Mouse (Mus musculus) limb, embryonic 10.5 days (tissue): Measurements from ENCODE around the gene Gpatch8. TPM values are rescaled to one million over a fixed set of nuclear protein-coding genes. Genes with fewer than 3 reads are reported as not detected.
A peak's percentile ranks its signal among the peaks of the same experiment; 100 is the strongest.

Source experiments
- DNase-seq: peaks from one replicate; pipeline ENCODE4 v3.0.0-alpha.2; 2017; ENCODE audit warnings: low spot score
- H3K27ac ChIP-seq: fragments of 300-500 bp; sonication (generic); 2 replicates; pipeline ENCODE4 v1.5.1; 2016; ENCODE audit warnings: mild to moderate bottlenecking
- H3K27me3 ChIP-seq: fragments of 300-500 bp; sonication (generic); 2 replicates; pipeline ENCODE4 v1.6.1; 2016; ENCODE audit warnings: low read depth, mild to moderate bottlenecking; ENCODE audit not compliant: poor library complexity, severe bottlenecking
- H3K36me3 ChIP-seq: fragments of 300-500 bp; sonication (generic); 2 replicates; pipeline ENCODE4 v1.6.1; 2016; ENCODE audit warnings: mild to moderate bottlenecking, moderate library complexity
- H3K4me1 ChIP-seq: fragments of 300-500 bp; sonication (generic); 2 replicates; pipeline ENCODE4 v1.6.1; 2016
- H3K4me3 ChIP-seq: fragments of 300-500 bp; sonication (generic); 2 replicates; pipeline ENCODE4 v1.5.1; 2016; ENCODE audit warnings: mild to moderate bottlenecking, moderate library complexity
- H3K9me3 ChIP-seq: fragments of 300-500 bp; sonication (generic); replicated peaks from 2 replicates; pipeline ENCODE4 v1.6.1; 2016; ENCODE audit warnings: mild to moderate bottlenecking
- WGBS: fragments of 180-500 bp; shearing (Covaris S2); methylation state at CpG from one replicate; pipeline ENCODE4 v1.1.7; 2016; 5-methylcytosine and 5-hydroxymethylcytosine counted together
- polyA plus RNA-seq: library from polyadenylated mRNA; unstranded; fragments of >200 nt; fragmentation: Nextera tagmentation; extraction: Ambion mirVana; gene quantifications from 2 replicates; pipeline ENCODE4 v1.2.1, GENCODE M21; 2016

The Gpatch8 gene
- 67.1 and 77.1 TPM in 2 replicates for polyA plus RNA-seq

GRCm38 (mm10) chr11:102556031-102556715 lies at the start of gene Gpatch8:
Gene Gpatch8, minus strand, starts transcription at chr11:102556392.
- H3K4me3 ChIP-seq, result peak within 1 kb of the TSS; percentile 92
- peaks cover 20% of the 10 kb centered on the region for H3K4me1 ChIP-seq
- H3K9me3 ChIP-seq, result no peaks in the 10 kb centered on the region
- H3K27me3 ChIP-seq, result no peaks in the 10 kb centered on the region
- H3K27ac ChIP-seq, result peak within 1 kb of the TSS; percentile 98
- WGBS, result under 1% methylated on average over 54 of the region's 55 CpGs
- H3K36me3 ChIP-seq, result peaks cover 8% of the 10 kb centered on the region; the same call in 1 of the 2 replicates
- DNase-seq, result peak; percentile 97

GRCm38 (mm10) chr11:102604777-102605552 lies 48.8 kb upstream of the Gpatch8 start:
- peaks cover 19% of the 10 kb centered on the region for H3K36me3 ChIP-seq
- H3K4me1 ChIP-seq, result peaks cover 35% of the 10 kb centered on the region
- H3K27me3 ChIP-seq, result no peaks in the 10 kb centered on the region
- DNase-seq, result no peak
- no peaks in the 10 kb centered on the region for H3K9me3 ChIP-seq
- under 1% methylated on average over 74 of the region's 74 CpGs for WGBS
- H3K27ac ChIP-seq, result peak overlapping the region; percentile 99
- H3K4me3 ChIP-seq, result peak overlapping the region; percentile 87

GRCm38 (mm10) chr11:102604010-102604584 lies 47.9 kb upstream of the Gpatch8 start, which contains the start of gene Fzd2:
Gene Fzd2, plus strand, starts transcription at chr11:102604396.
- peak within 1 kb of the TSS; percentile 87 for H3K4me3 ChIP-seq
- no peaks in the 10 kb centered on the region for H3K9me3 ChIP-seq
- peaks cover 18% of the 10 kb centered on the region for H3K36me3 ChIP-seq
- peak; percentile 99 for DNase-seq
- WGBS, result under 1% methylated on average over 31 of the region's 31 CpGs
- peaks cover 26% of the 10 kb centered on the region for H3K4me1 ChIP-seq
- peak within 1 kb of the TSS; percentile 99 for H3K27ac ChIP-seq
- H3K27me3 ChIP-seq, result no peaks in the 10 kb centered on the region

- peak overlapping the region; percentile 87 for H3K4me3 ChIP-seq
- peaks cover 13% of the 10 kb centered on the region for H3K36me3 ChIP-seq
- peak; percentile 84 for DNase-seq
- H3K4me1 ChIP-seq, result peaks cover 20% of the 10 kb centered on the region
- 0% methylated on average over 10 of the region's 10 CpGs for WGBS
- H3K9me3 ChIP-seq, result no peaks in the 10 kb centered on the region
- no peaks in the 10 kb centered on the region for H3K27me3 ChIP-seq
- peak overlapping the region; percentile 99 for H3K27ac ChIP-seq
These were observed 47.3 kb upstream of the Gpatch8 start for GRCm38 (mm10) chr11:102603496-102603850.

- Histone ChIP-seq H3K27ac (peak overlapping the region; percentile 99), H3K27me3 (no peaks in the 10 kb centered on the region), H3K4me3 (peak overlapping the region; percentile 87), H3K9me3 (no peaks in the 10 kb centered on the region), H3K4me1 (peaks cover 15% of the 10 kb centered on the region), H3K36me3 (peaks cover 12% of the 10 kb centered on the region)
- WGBS, result 2% methylated on average over 13 of the region's 13 CpGs
- no peak for DNase-seq
These were observed 46.8 kb upstream of the Gpatch8 start for GRCm38 (mm10) chr11:102602816-102603495.

GRCm38 (mm10) chr11:102599912-102600311 lies 43.7 kb upstream of the Gpatch8 start:
- WGBS, result 90% methylated on average over 3 of the region's 3 CpGs
- no peaks in the 10 kb centered on the region for H3K9me3 ChIP-seq
- H3K4me1 ChIP-seq, result peaks cover 32% of the 10 kb centered on the region
- H3K27me3 ChIP-seq, result no peaks in the 10 kb centered on the region
- H3K36me3 ChIP-seq, result no peaks in the 10 kb centered on the region
- no peak overlapping the region for H3K4me3 ChIP-seq
- DNase-seq, result no peak
- H3K27ac ChIP-seq, result no peak overlapping the region

GRCm38 (mm10) chr11:102595341-102595820 lies 39.2 kb upstream of the Gpatch8 start:
- peak; percentile 87 for DNase-seq
- Histone ChIP-seq H3K4me1 (peaks cover 26% of the 10 kb centered on the region), H3K36me3 (no peaks in the 10 kb centered on the region), H3K27ac (peak overlapping the region; percentile 92), H3K9me3 (no peaks in the 10 kb centered on the region), H3K4me3 (peak overlapping the region; percentile 26), H3K27me3 (no peaks in the 10 kb centered on the region)
- 5% methylated on average over 4 of the region's 4 CpGs for WGBS

GRCm38 (mm10) chr11:102587554-102587953 lies 31.4 kb upstream of the Gpatch8 start:
- Histone ChIP-seq H3K9me3 (no peaks in the 10 kb centered on the region), H3K4me3 (no peak overlapping the region), H3K36me3 (no peaks in the 10 kb centered on the region), H3K27me3 (peaks cover 6% of the 10 kb centered on the region), H3K27ac (no peak overlapping the region), H3K4me1 (peaks cover 5% of the 10 kb centered on the region)
- WGBS, result 79% methylated on average over 3 of the region's 3 CpGs
- no peak for DNase-seq

GRCm38 (mm10) chr11:102586445-102587130 lies 30.4 kb upstream of the Gpatch8 start:
- Histone ChIP-seq H3K36me3 (no peaks in the 10 kb centered on the region), H3K27ac (no peak overlapping the region), H3K27me3 (peaks cover 16% of the 10 kb centered on the region), H3K9me3 (no peaks in the 10 kb centered on the region), H3K4me1 (peaks cover 15% of the 10 kb centered on the region), H3K4me3 (no peak overlapping the region)
- 93% methylated on average over 4 of the region's 4 CpGs for WGBS
- DNase-seq, result no peak

- Histone ChIP-seq H3K4me3 (no peak overlapping the region), H3K27ac (peak overlapping the region; percentile 57; the same call in 1 of the 2 replicates), H3K4me1 (peaks cover 43% of the 10 kb centered on the region), H3K9me3 (no peaks in the 10 kb centered on the region), H3K27me3 (peaks cover 26% of the 10 kb centered on the region), H3K36me3 (no peaks in the 10 kb centered on the region)
- no peak for DNase-seq
- WGBS, result 13% methylated on average over 5 of the region's 5 CpGs
These were observed 26.5 kb upstream of the Gpatch8 start for GRCm38 (mm10) chr11:102582736-102583135.

- no peaks in the 10 kb centered on the region for H3K36me3 ChIP-seq
- peaks cover 48% of the 10 kb centered on the region for H3K4me1 ChIP-seq
- DNase-seq, result no peak
- 28% methylated on average over 13 of the region's 13 CpGs for WGBS
- H3K4me3 ChIP-seq, result no peak overlapping the region
- peaks cover 26% of the 10 kb centered on the region for H3K27me3 ChIP-seq
- peak overlapping the region; percentile 57 for H3K27ac ChIP-seq
- no peaks in the 10 kb centered on the region for H3K9me3 ChIP-seq
These were observed 25.9 kb upstream of the Gpatch8 start for GRCm38 (mm10) chr11:102582016-102582610.
